Mouse (Mus musculus) bone marrow macrophage, adult 2 months (primary cell): ENCODE measurements around the gene Rho. TPM values are rescaled to one million over a fixed set of nuclear protein-coding genes. Genes with fewer than 3 reads are reported as not detected.
A peak's percentile ranks its signal among the peaks of the same experiment; 100 is the strongest.

Experiments
- H3K27ac ChIP-seq: 2 replicates; pipeline ENCODE4 v1.5.1; 2012; ENCODE audit warnings: low read depth, low read length; ENCODE audit not compliant: insufficient read depth
- H3K4me1 ChIP-seq: 2 replicates; pipeline ENCODE4 v1.6.1; 2012; ENCODE audit warnings: low read length; ENCODE audit not compliant: control insufficient read depth, insufficient read depth
- H3K4me3 ChIP-seq: 2 replicates; pipeline ENCODE4 v1.5.1; 2012; ENCODE audit warnings: mild to moderate bottlenecking, low read length, moderate library complexity; ENCODE audit not compliant: insufficient read depth
- CTCF ChIP-seq: IDR thresholded peaks from 2 replicates; pipeline ENCODE4 v1.5.1; 2012; ENCODE audit warnings: low read depth, mild to moderate bottlenecking, low read length, moderate library complexity
- POLR2A ChIP-seq: IDR thresholded peaks from 2 replicates; pipeline ENCODE4 v1.6.1; 2012; ENCODE audit warnings: mild to moderate bottlenecking, low read depth, low read length, borderline replicate concordance
- polyA plus RNA-seq: library from polyadenylated mRNA; stranded (reverse); fragments of >200 nt; gene quantifications from 2 replicates; pipeline ENCODE4 v1.2.4, GENCODE M21; 2012; ENCODE audit not compliant: missing spikeins, insufficient read depth, insufficient read length

The Rho gene
- polyA plus RNA-seq, 1 experiment = not detected

GRCm38 (mm10) chr6:115935544-115935943 is 4.0 kb downstream of the Rho start:
- no peak for TF ChIP-seq POLR2A
- TF ChIP-seq CTCF = no peak
- Histone ChIP-seq H3K4me3 (no peak overlapping the region), H3K27ac (no peak overlapping the region), H3K4me1 (peaks cover under 1% of the 10 kb centered on the region; the same call in 1 of the 2 replicates)

- Histone ChIP-seq H3K27ac (no peak overlapping the region), H3K4me1 (peaks cover 17% of the 10 kb centered on the region), H3K4me3 (no peak overlapping the region)
- no peak for TF ChIP-seq CTCF
- TF ChIP-seq POLR2A = no peak
Measured at GRCm38 (mm10) chr6:115938011-115938410, 6.5 kb downstream of the Rho start.

GRCm38 (mm10) chr6:115938798-115939197 is 7.2 kb downstream of the Rho start:
- no peak overlapping the region for H3K4me3 ChIP-seq
- peaks cover 25% of the 10 kb centered on the region for H3K4me1 ChIP-seq
- no peak for TF ChIP-seq CTCF
- TF ChIP-seq POLR2A = no peak
- no peak overlapping the region for H3K27ac ChIP-seq

- peaks cover 40% of the 10 kb centered on the region for H3K4me1 ChIP-seq
- no peak overlapping the region for H3K27ac ChIP-seq
- no peak for TF ChIP-seq POLR2A
- TF ChIP-seq CTCF = no peak
- H3K4me3 ChIP-seq = no peak overlapping the region
Measured at GRCm38 (mm10) chr6:115940603-115941002, 9.1 kb downstream of the Rho start.

- Histone ChIP-seq H3K4me3 (no peak overlapping the region), H3K27ac (no peak overlapping the region), H3K4me1 (peaks cover 46% of the 10 kb centered on the region)
- TF ChIP-seq POLR2A = no peak
- no peak for TF ChIP-seq CTCF
Measured at GRCm38 (mm10) chr6:115941128-115941527, 9.6 kb downstream of the Rho start.

- Histone ChIP-seq H3K4me1 (peaks cover 56% of the 10 kb centered on the region), H3K27ac (peak overlapping the region; percentile 29), H3K4me3 (no peak overlapping the region)
- TF ChIP-seq POLR2A = no peak
- no peak for TF ChIP-seq CTCF
Measured at GRCm38 (mm10) chr6:115943498-115944427, 12.2 kb downstream of the Rho start.

- Histone ChIP-seq H3K4me1 (peaks cover 56% of the 10 kb centered on the region), H3K4me3 (no peak within 1 kb of the TSS), H3K27ac (peak within 1 kb of the TSS; percentile 29)
- no peak for TF ChIP-seq CTCF
- no peak for TF ChIP-seq POLR2A
Measured at GRCm38 (mm10) chr6:115944638-115945037, 13.1 kb downstream of the Rho start, which contains the start of gene H1foo. Gene H1foo (plus strand): TSS chr6:115944938.

GRCm38 (mm10) chr6:115945633-115946032 is 14.1 kb downstream of the Rho start:
- TF ChIP-seq CTCF (no peak), POLR2A (no peak)
- no peak overlapping the region for H3K4me3 ChIP-seq
- peaks cover 55% of the 10 kb centered on the region for H3K4me1 ChIP-seq
- no peak overlapping the region for H3K27ac ChIP-seq

GRCm38 (mm10) chr6:115946389-115946788 is 14.8 kb downstream of the Rho start:
- H3K27ac ChIP-seq = peak overlapping the region; percentile 56
- peaks cover 49% of the 10 kb centered on the region for H3K4me1 ChIP-seq
- no peak overlapping the region for H3K4me3 ChIP-seq
- TF ChIP-seq CTCF = no peak
- TF ChIP-seq POLR2A = no peak

GRCm38 (mm10) chr6:115954506-115955074 is 23.0 kb downstream of the Rho start:
- Histone ChIP-seq H3K27ac (no peak overlapping the region), H3K4me3 (no peak overlapping the region)
- no peak for TF ChIP-seq CTCF
- no peak for TF ChIP-seq POLR2A

More at GRCm38 (mm10) chr6:115954506-115955074, 23.0 kb downstream of the Rho start:
- peaks cover 7% of the 10 kb centered on the region for H3K4me1 ChIP-seq
